Mouse (Mus musculus): Measurements from ENCODE around the gene Tmco5. TPM values are rescaled to one million over a fixed set of nuclear protein-coding genes. Genes with fewer than 3 reads are reported as not detected.

The Tmco5 gene
- not detected in 2 replicates for polyA plus RNA-seq (2015; fragmentation: Nextera tagmentation; extraction: Ambion mirVana)

GRCm38 (mm10) chr2:116878391-116878790 lies at the start of gene Tmco5:
Gene Tmco5, plus strand, starts transcription at chr2:116878691.

Other genes starting within 250 kb of the Tmco5 start
- 7.2 and 8.2 TPM in 2 replicates for gene Spred1, start 242.7 kb downstream of the Tmco5 start, polyA plus RNA-seq (2015; fragmentation: Nextera tagmentation; extraction: Ambion mirVana)